Mouse (Mus musculus) thymus, adult 2 months (tissue): ENCODE data around the gene Adamts2.

Experiments used
- CTCF ChIP-seq: fragments of 200-500 bp; IDR thresholded peaks from 2 replicates; pipeline ENCODE4 v1.5.1; 2012; ENCODE audit warnings: mild to moderate bottlenecking, control low read depth, low read length, moderate library complexity, borderline replicate concordance; ENCODE audit not compliant: control insufficient read depth, poor library complexity, insufficient read depth; ENCODE audit errors: extremely low read depth
- POLR2A ChIP-seq: fragments of 200-500 bp; IDR thresholded peaks from 2 replicates; pipeline ENCODE4 v1.6.1; 2012; ENCODE audit warnings: mild to moderate bottlenecking, low read length, control low read depth, moderate library complexity; ENCODE audit not compliant: control insufficient read depth, poor library complexity, insufficient read depth; ENCODE audit errors: extremely low read depth

GRCm38 (mm10) chr11:50635051-50635590 is 33.2 kb downstream of the Adamts2 start:
- no peak for TF ChIP-seq CTCF
- TF ChIP-seq POLR2A, result no peak
